Mouse (Mus musculus): ENCODE results near the gene Ralb.

GRCm38 (mm10) chr1:119541570-119541969 lies 37.0 kb upstream of the Ralb start:
- TF ChIP-seq USF1 (IDR thresholded peaks at IDR 0.05; ENCODE audit: low read depth) (no peak), MYOG (IDR thresholded peaks at IDR 0.05; ENCODE audit: control insufficient read depth in 1 of 3, insufficient read depth in 1 of 3, insufficient read length in 2 of 3, low read depth in 2 of 3) (no peak)

Measured in myocyte (in vitro differentiated cells).